Mouse (Mus musculus) thymus, postnatal 4 days (tissue): ENCODE data around the gene Afdn.
"Not testable (repeated sequence)": the region's sequence is repeated elsewhere in the genome, so short reads cannot be mapped to it uniquely, and the experiment has no call there.

ENCODE experiments used
- DNase-seq: peaks from one replicate; pipeline ENCODE4 v3.0.0; 2021

Gene Afdn

GRCm38 (mm10) chr17:13739981-13740380 is 20.4 kb upstream of the Afdn start:
- DNase-seq, result no peak

GRCm38 (mm10) chr17:13740796-13741195 is 19.5 kb upstream of the Afdn start:
- no peak for DNase-seq

- no peak for DNase-seq
Measured at GRCm38 (mm10) chr17:13741611-13742010, 18.7 kb upstream of the Afdn start.

GRCm38 (mm10) chr17:13742334-13742733 is 18.0 kb upstream of the Afdn start:
- no peak for DNase-seq

- DNase-seq, result no peak
Measured at GRCm38 (mm10) chr17:13742941-13743708, 17.2 kb upstream of the Afdn start.

- DNase-seq, result no peak
Measured at GRCm38 (mm10) chr17:13743709-13744079, 16.6 kb upstream of the Afdn start.

- DNase-seq, result no peak
Measured at GRCm38 (mm10) chr17:13744219-13744618, 16.1 kb upstream of the Afdn start.

GRCm38 (mm10) chr17:13744824-13745223 is 15.5 kb upstream of the Afdn start:
- no peak for DNase-seq

- DNase-seq, result no peak
Measured at GRCm38 (mm10) chr17:13745373-13745772, 15.0 kb upstream of the Afdn start.

GRCm38 (mm10) chr17:13746330-13746729 is 14.0 kb upstream of the Afdn start:
- no peak for DNase-seq

GRCm38 (mm10) chr17:13747681-13748080 is 12.7 kb upstream of the Afdn start:
- no peak for DNase-seq

- DNase-seq, result no peak
Measured at GRCm38 (mm10) chr17:13749027-13749426, 11.3 kb upstream of the Afdn start.

GRCm38 (mm10) chr17:13753918-13754317 is 6.4 kb upstream of the Afdn start:
- DNase-seq, result no peak

GRCm38 (mm10) chr17:13754940-13755339 is 5.4 kb upstream of the Afdn start:
- no peak for DNase-seq

- no peak for DNase-seq
Measured at GRCm38 (mm10) chr17:13758586-13758985, 1.8 kb upstream of the Afdn start.

GRCm38 (mm10) chr17:13759156-13759852 is 1.0 kb upstream of the Afdn start:
- no peak for DNase-seq

- DNase-seq, result no peak
Measured at GRCm38 (mm10) chr17:13760675-13761178, 388 bp downstream of the Afdn start.

GRCm38 (mm10) chr17:13761179-13761913 is 1.0 kb downstream of the Afdn start, which contains the start of gene Tcte2:
Tcte2 (minus strand) TSS chr17:13761825.
- DNase-seq, result peak; percentile 46

- no peak for DNase-seq
Measured at GRCm38 (mm10) chr17:13763819-13764218, 3.5 kb downstream of the Afdn start.

GRCm38 (mm10) chr17:13764911-13765310 is 4.6 kb downstream of the Afdn start:
- DNase-seq, result not testable (repeated sequence)

- DNase-seq, result no peak
Measured at GRCm38 (mm10) chr17:13768531-13768930, 8.2 kb downstream of the Afdn start.

- DNase-seq, result peak; percentile 57
Measured at GRCm38 (mm10) chr17:13769256-13769655, 8.9 kb downstream of the Afdn start.

- DNase-seq, result no peak
Measured at GRCm38 (mm10) chr17:13777676-13778075, 17.3 kb downstream of the Afdn start.
